Mouse (Mus musculus): Measurements from ENCODE around the gene Lhfpl4. TPM values are rescaled to one million over a fixed set of nuclear protein-coding genes. Genes with fewer than 3 reads are reported as not detected.

Lhfpl4 gene
- polyA plus RNA-seq, 1 experiment from 2014 or later: 7.6 TPM

DNA sequence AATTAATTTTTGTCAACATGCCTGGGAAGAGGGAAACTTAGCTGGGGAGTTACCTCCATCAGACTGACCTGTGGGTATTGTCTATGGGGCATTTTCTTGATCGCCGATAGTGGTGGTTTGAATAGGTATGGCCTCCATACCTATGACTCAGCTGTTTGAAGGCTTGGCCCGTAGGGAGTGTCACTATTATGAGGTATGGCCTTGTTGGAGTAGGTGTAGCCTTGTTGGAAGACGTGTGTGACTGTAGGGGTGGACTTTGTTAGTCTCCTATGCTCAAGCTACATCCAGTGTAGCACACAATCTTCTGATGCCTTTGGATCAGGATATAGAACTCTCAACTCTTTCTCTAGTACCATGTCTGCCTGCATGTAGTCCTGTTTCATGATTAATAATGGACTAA, 39.1 kb downstream of the Lhfpl4 start:
- no peak overlapping the region for H3K27ac ChIP-seq (ENCODE audit: low read depth, low read length)

DNA sequence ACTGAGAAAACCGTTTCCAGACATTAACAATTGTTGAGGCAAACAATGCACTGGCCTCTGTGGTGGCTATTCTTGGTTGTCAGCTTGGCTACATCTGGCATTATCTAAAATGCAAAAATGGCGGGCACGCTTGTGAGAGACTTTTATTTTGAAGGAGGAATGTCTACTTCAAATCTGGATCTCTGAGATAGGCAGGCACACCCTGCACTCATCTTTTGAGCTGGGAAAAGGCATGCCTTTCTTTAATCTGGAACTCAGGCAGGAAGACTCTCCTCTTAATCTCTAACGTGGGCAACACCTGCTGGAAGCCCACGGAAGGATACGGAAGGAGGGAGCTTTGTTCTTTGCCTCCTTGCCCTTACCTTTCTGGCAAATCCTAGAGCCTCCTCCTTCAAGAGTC, 40.3 kb downstream of the Lhfpl4 start:
- Histone ChIP-seq H3K9me3 (ENCODE audit: control insufficient read depth, low read length) (no peaks in the 10 kb centered on the region), H3K36me3 (ENCODE audit: control insufficient read depth, insufficient read depth, low read length) (peaks cover 16% of the 10 kb centered on the region), H3K4me2 (no peak overlapping the region), H3K9ac (ENCODE audit: low read length) (no peak overlapping the region), H3K4me3 (ENCODE audit: low read depth, low read length) (no peak overlapping the region), H3K4me1 (ENCODE audit: control insufficient read depth, insufficient read depth, low read length) (no peaks in the 10 kb centered on the region), H3K27ac (ENCODE audit: low read depth, low read length) (no peak overlapping the region), H3K27me3 (ENCODE audit: control insufficient read depth, insufficient read depth, low read length) (no peaks in the 10 kb centered on the region)
- WGBS: 84% methylated on average over 6 of the region's 6 CpGs
- ATAC-seq (ENCODE audit: low FRiP score): no peak
- DNase-seq (ENCODE audit: low spot score, missing footprints): no peak

More for the DNA sequence above, 39.1 kb downstream of the Lhfpl4 start:
- DNase-seq (ENCODE audit: low spot score, missing footprints) (no peak), ATAC-seq (ENCODE audit: low FRiP score) (no peak)
- H3K9ac ChIP-seq (ENCODE audit: low read length): no peak overlapping the region
- no peaks in the 10 kb centered on the region for H3K27me3 ChIP-seq (ENCODE audit: control insufficient read depth, insufficient read depth, low read length)
- H3K4me3 ChIP-seq (ENCODE audit: low read depth, low read length): no peak overlapping the region
- H3K36me3 ChIP-seq (ENCODE audit: control insufficient read depth, insufficient read depth, low read length): peaks cover 13% of the 10 kb centered on the region
- no peaks in the 10 kb centered on the region for H3K4me1 ChIP-seq (ENCODE audit: control insufficient read depth, insufficient read depth, low read length)
- no peaks in the 10 kb centered on the region for H3K9me3 ChIP-seq (ENCODE audit: control insufficient read depth, low read length)
- no peak overlapping the region for H3K4me2 ChIP-seq
- 96% methylated on average over 4 of the region's 4 CpGs for WGBS

DNA sequence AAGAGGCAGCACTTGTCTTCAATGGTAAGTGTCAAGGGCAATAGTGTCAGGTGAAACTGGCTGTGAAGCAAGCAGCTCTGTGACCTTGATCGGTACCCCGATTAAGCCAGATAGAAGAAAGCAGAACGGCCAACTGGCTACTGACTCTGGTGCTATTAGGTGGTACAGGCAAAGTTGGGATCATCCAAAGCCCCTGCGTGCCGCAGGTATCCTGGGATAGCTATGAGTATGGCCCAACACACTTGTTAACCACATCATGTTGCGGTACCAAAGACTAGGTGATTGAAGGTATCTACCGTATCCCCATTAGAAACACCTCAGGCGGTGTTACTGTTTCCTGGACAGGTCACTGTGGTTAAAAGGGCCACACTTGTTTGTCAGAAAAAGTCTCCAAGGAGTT, 41.1 kb downstream of the Lhfpl4 start:
- WGBS: 97% methylated on average over 8 of the region's 8 CpGs
- H3K27me3 ChIP-seq (ENCODE audit: control insufficient read depth, insufficient read depth, low read length): no peaks in the 10 kb centered on the region
- H3K27ac ChIP-seq (ENCODE audit: low read depth, low read length): no peak overlapping the region
- peaks cover 22% of the 10 kb centered on the region for H3K36me3 ChIP-seq (ENCODE audit: control insufficient read depth, insufficient read depth, low read length)
- H3K4me1 ChIP-seq (ENCODE audit: control insufficient read depth, insufficient read depth, low read length): no peaks in the 10 kb centered on the region
- no peak for ATAC-seq (ENCODE audit: low FRiP score)
- no peaks in the 10 kb centered on the region for H3K9me3 ChIP-seq (ENCODE audit: control insufficient read depth, low read length)
- DNase-seq (ENCODE audit: low spot score, missing footprints): no peak
- no peak overlapping the region for H3K9ac ChIP-seq (ENCODE audit: low read length)
- H3K4me2 ChIP-seq: no peak overlapping the region
- no peak overlapping the region for H3K4me3 ChIP-seq (ENCODE audit: low read depth, low read length)

- H3K27me3 ChIP-seq (ENCODE audit: control insufficient read depth, insufficient read depth, low read length): no peaks in the 10 kb centered on the region
- H3K4me1 ChIP-seq (ENCODE audit: control insufficient read depth, insufficient read depth, low read length): no peaks in the 10 kb centered on the region
- no peak overlapping the region for H3K9ac ChIP-seq (ENCODE audit: low read length)
- H3K9me3 ChIP-seq (ENCODE audit: control insufficient read depth, low read length): no peaks in the 10 kb centered on the region
- no peak for ATAC-seq (ENCODE audit: low FRiP score)
- H3K27ac ChIP-seq (ENCODE audit: low read depth, low read length): no peak overlapping the region
- H3K4me3 ChIP-seq (ENCODE audit: low read depth, low read length): no peak overlapping the region
- no peak for DNase-seq (ENCODE audit: low spot score, missing footprints)
- peaks cover 35% of the 10 kb centered on the region for H3K36me3 ChIP-seq (ENCODE audit: control insufficient read depth, insufficient read depth, low read length)
- H3K4me2 ChIP-seq: no peak overlapping the region
- 95% methylated on average over 4 of the region's 4 CpGs for WGBS
Measured at GRCm38 (mm10) chr6:113145249-113145648, 49.9 kb downstream of the Lhfpl4 start.

DNA sequence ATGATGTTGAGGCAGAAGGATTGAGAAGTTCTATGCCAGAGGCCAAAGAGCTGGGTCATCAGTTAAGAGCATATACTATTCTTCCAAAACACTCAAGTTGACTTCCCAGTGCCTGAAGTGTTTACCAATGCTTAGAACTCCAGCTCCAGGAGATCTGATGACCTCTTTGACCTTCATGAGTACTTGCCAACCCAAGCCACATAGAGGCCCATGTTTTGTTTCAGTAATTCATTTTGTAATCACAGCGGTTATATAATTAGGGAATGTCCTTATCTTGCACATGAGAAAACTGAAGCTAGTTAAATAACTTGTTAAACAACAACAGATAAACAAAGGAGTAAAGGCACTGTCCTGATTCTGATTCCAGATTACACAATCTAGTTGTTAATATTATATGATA, 50.4 kb downstream of the Lhfpl4 start:
- Histone ChIP-seq H3K4me3 (ENCODE audit: low read depth, low read length) (no peak overlapping the region), H3K4me2 (no peak overlapping the region), H3K9me3 (ENCODE audit: control insufficient read depth, low read length) (no peaks in the 10 kb centered on the region), H3K9ac (ENCODE audit: low read length) (no peak overlapping the region), H3K27ac (ENCODE audit: low read depth, low read length) (no peak overlapping the region), H3K4me1 (ENCODE audit: control insufficient read depth, insufficient read depth, low read length) (no peaks in the 10 kb centered on the region), H3K27me3 (ENCODE audit: control insufficient read depth, insufficient read depth, low read length) (no peaks in the 10 kb centered on the region), H3K36me3 (ENCODE audit: control insufficient read depth, insufficient read depth, low read length) (peaks cover 31% of the 10 kb centered on the region)
- no peak for ATAC-seq (ENCODE audit: low FRiP score)
- WGBS: 94% methylated on average over 1 of the region's 1 CpGs
- no peak for DNase-seq (ENCODE audit: low spot score, missing footprints)

GRCm38 (mm10) chr6:113141389-113142094, 53.6 kb downstream of the Lhfpl4 start:
- Histone ChIP-seq H3K9ac (ENCODE audit: low read length) (no peak overlapping the region), H3K9me3 (ENCODE audit: control insufficient read depth, low read length) (no peaks in the 10 kb centered on the region), H3K4me1 (ENCODE audit: control insufficient read depth, insufficient read depth, low read length) (no peaks in the 10 kb centered on the region), H3K36me3 (ENCODE audit: control insufficient read depth, insufficient read depth, low read length) (peaks cover 13% of the 10 kb centered on the region), H3K27me3 (ENCODE audit: control insufficient read depth, insufficient read depth, low read length) (no peaks in the 10 kb centered on the region), H3K27ac (ENCODE audit: low read depth, low read length) (no peak overlapping the region), H3K4me2 (no peak overlapping the region), H3K4me3 (ENCODE audit: low read depth, low read length) (no peak overlapping the region)
- ATAC-seq (ENCODE audit: low FRiP score) (no peak), DNase-seq (ENCODE audit: low spot score, missing footprints) (no peak)
- WGBS: 98% methylated on average over 1 of the region's 1 CpGs

GRCm38 (mm10) chr6:113133360-113133759, 61.8 kb downstream of the Lhfpl4 start:
- H3K36me3 ChIP-seq (ENCODE audit: control insufficient read depth, insufficient read depth, low read length): peaks cover 8% of the 10 kb centered on the region
- WGBS: 65% methylated on average over 2 of the region's 2 CpGs
- no peak overlapping the region for H3K27ac ChIP-seq (ENCODE audit: low read depth, low read length)
- no peaks in the 10 kb centered on the region for H3K9me3 ChIP-seq (ENCODE audit: control insufficient read depth, low read length)
- DNase-seq (ENCODE audit: low spot score, missing footprints) (no peak), ATAC-seq (ENCODE audit: low FRiP score) (no peak)
- no peak overlapping the region for H3K4me2 ChIP-seq
- H3K4me1 ChIP-seq (ENCODE audit: control insufficient read depth, insufficient read depth, low read length): no peaks in the 10 kb centered on the region
- no peaks in the 10 kb centered on the region for H3K27me3 ChIP-seq (ENCODE audit: control insufficient read depth, insufficient read depth, low read length)
- no peak overlapping the region for H3K9ac ChIP-seq (ENCODE audit: low read length)
- no peak overlapping the region for H3K4me3 ChIP-seq (ENCODE audit: low read depth, low read length)

DNA sequence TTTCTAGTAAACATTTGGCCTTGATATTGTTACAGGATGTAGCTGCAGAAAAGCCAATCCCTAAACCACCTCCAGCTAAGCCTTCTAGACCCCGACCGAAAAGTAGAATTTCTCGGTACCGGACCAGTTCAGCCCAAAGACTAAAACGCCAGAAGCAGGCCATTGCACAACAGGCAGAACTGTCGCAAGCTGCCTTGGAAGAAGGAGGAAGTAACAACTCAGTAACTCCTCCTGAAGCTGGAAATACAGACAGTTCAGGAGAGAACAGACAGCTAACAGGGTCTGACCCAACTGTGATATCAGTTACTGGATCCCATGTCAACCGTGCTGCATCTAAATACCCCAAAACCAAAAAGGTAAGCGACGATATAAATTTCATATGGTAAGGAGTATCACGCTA, 74.4 kb downstream of the Lhfpl4 start:
- ATAC-seq (ENCODE audit: low FRiP score): no peak
- Histone ChIP-seq H3K27ac (ENCODE audit: low read depth, low read length) (no peak overlapping the region), H3K27me3 (ENCODE audit: control insufficient read depth, insufficient read depth, low read length) (no peaks in the 10 kb centered on the region), H3K9me3 (ENCODE audit: control insufficient read depth, low read length) (no peaks in the 10 kb centered on the region), H3K4me2 (no peak overlapping the region), H3K4me1 (ENCODE audit: control insufficient read depth, insufficient read depth, low read length) (no peaks in the 10 kb centered on the region), H3K4me3 (ENCODE audit: low read depth, low read length) (no peak overlapping the region), H3K9ac (ENCODE audit: low read length) (no peak overlapping the region), H3K36me3 (ENCODE audit: control insufficient read depth, insufficient read depth, low read length) (peaks cover 36% of the 10 kb centered on the region)
- 95% methylated on average over 10 of the region's 10 CpGs for WGBS
- DNase-seq (ENCODE audit: low spot score, missing footprints): no peak

All from midbrain, embryonic 11.5 days (tissue).